Mouse (Mus musculus) CH12.LX (cell line): Measurements from ENCODE around the gene Plxdc1. TPM values are rescaled to one million over a fixed set of nuclear protein-coding genes. Genes with fewer than 3 reads are reported as not detected.

Experiments
- DNase-seq: peaks from one replicate; pipeline ENCODE4 v3.0.0-alpha.2; 2013; ENCODE audit errors: extremely low read depth
- H3K27ac ChIP-seq: 2 replicates; pipeline ENCODE4 v1.5.1; 2012; ENCODE audit warnings: low read depth, mild to moderate bottlenecking, control low read depth, moderate library complexity; ENCODE audit not compliant: insufficient read depth
- H3K27me3 ChIP-seq: replicated peaks from 2 replicates; pipeline ENCODE3; 2012; ENCODE audit warnings: inconsistent platforms
- H3K36me3 ChIP-seq, 2 experiments: replicated peaks in 1 of 2; 2 replicates each; pipeline versions ENCODE3 to v1.6.1; 2012; ENCODE audit warnings: inconsistent platforms in 1 of 2, low read length in 1 of 2, mild to moderate bottlenecking in 1 of 2, mixed read lengths in 1 of 2, moderate library complexity in 1 of 2; ENCODE audit not compliant: control insufficient read depth in 1 of 2, insufficient read depth in 1 of 2
- H3K4me1 ChIP-seq, 2 experiments: 2 replicates each; pipeline ENCODE4 v1.6.1; 2012; ENCODE audit warnings: inconsistent platforms in 1 of 2, moderate library complexity in 1 of 2; ENCODE audit not compliant: insufficient read depth in 2 of 2, control insufficient read depth in 1 of 2
- H3K4me2 ChIP-seq: 2 replicates; pipeline ENCODE4 v1.6.1; 2012; ENCODE audit warnings: low read depth, mild to moderate bottlenecking, control low read depth; ENCODE audit not compliant: poor library complexity, insufficient read depth, severe bottlenecking
- H3K4me3 ChIP-seq, 3 experiments: fragments of 150-350 bp in 1 of 3; sonication (generic) in 1 of 3; replicated peaks in 1 of 3; 2 replicates each; pipeline versions ENCODE3 to v1.5.1; 2011 to 2012; ENCODE audit warnings: low read depth in 2 of 3, low read length in 2 of 3, mild to moderate bottlenecking in 2 of 3, moderate library complexity in 2 of 3, control low read depth in 1 of 3, improper control_type of control experiment in 1 of 3, inconsistent platforms in 1 of 3, mixed read lengths in 1 of 3; ENCODE audit not compliant: poor library complexity in 1 of 3
- H3K79me2 ChIP-seq: replicated peaks from 2 replicates; pipeline ENCODE4 v1.6.1; 2012; ENCODE audit warnings: mild to moderate bottlenecking, moderate library complexity; ENCODE audit not compliant: control insufficient read depth, poor library complexity, insufficient read depth, severe bottlenecking; ENCODE audit errors: extremely low read depth
- H3K9ac ChIP-seq: 2 replicates; pipeline ENCODE4 v1.6.1; 2012; ENCODE audit warnings: low read depth, mild to moderate bottlenecking, control low read depth, moderate library complexity; ENCODE audit not compliant: insufficient read depth
- H3K9me3 ChIP-seq: replicated peaks from 2 replicates; pipeline ENCODE3; 2012; ENCODE audit warnings: low read length, inconsistent platforms, mixed read lengths
- E2F4 ChIP-seq: IDR thresholded peaks from 2 replicates; pipeline ENCODE4 v1.6.1; 2011; ENCODE audit warnings: low read depth, low read length, improper control_type of control experiment; ENCODE audit not compliant: insufficient replicate concordance
- EP300 ChIP-seq: IDR thresholded peaks from 2 replicates; pipeline ENCODE4 v1.6.1; 2011; ENCODE audit warnings: low read length, improper control_type of control experiment
- GABPA ChIP-seq: IDR thresholded peaks from 2 replicates; pipeline ENCODE4 v1.6.1; 2012; ENCODE audit warnings: low read depth, low read length, improper control_type of control experiment, inconsistent platforms; ENCODE audit not compliant: insufficient replicate concordance
- IRF4 ChIP-seq: IDR thresholded peaks from 2 replicates; pipeline ENCODE4 v1.6.1; 2014; ENCODE audit warnings: low read depth, mild to moderate bottlenecking, inconsistent platforms, low read length, improper control_type of control experiment
- JUN ChIP-seq: IDR thresholded peaks from 2 replicates; pipeline ENCODE4 v1.6.1; 2011; ENCODE audit warnings: low read depth, mild to moderate bottlenecking, low read length, improper control_type of control experiment, moderate library complexity; ENCODE audit not compliant: insufficient read depth
- KAT2A ChIP-seq: IDR thresholded peaks from 2 replicates; pipeline ENCODE4 v1.6.1; 2012; ENCODE audit warnings: low read length, improper control_type of control experiment, inconsistent platforms; ENCODE audit not compliant: insufficient replicate concordance
- MAZ ChIP-seq: IDR thresholded peaks from 2 replicates; pipeline ENCODE4 v1.6.1; 2012; ENCODE audit warnings: low read depth, mild to moderate bottlenecking, inconsistent platforms, low read length, improper control_type of control experiment, moderate library complexity
- NELFE ChIP-seq: IDR thresholded peaks from 2 replicates; pipeline ENCODE4 v1.6.1; 2011; ENCODE audit warnings: low read depth, low read length, improper control_type of control experiment
- POLR2AphosphoS2 ChIP-seq: IDR thresholded peaks from 2 replicates; pipeline ENCODE4 v1.6.1; 2011; ENCODE audit warnings: low read depth, low read length, improper control_type of control experiment
- RAD21 ChIP-seq: IDR thresholded peaks from 2 replicates; pipeline ENCODE4 v1.6.1; 2011; ENCODE audit warnings: low read depth, mild to moderate bottlenecking, low read length, improper control_type of control experiment, moderate library complexity
- SIN3A ChIP-seq: IDR thresholded peaks from 2 replicates; pipeline ENCODE4 v1.6.1; 2012; ENCODE audit warnings: low read length, improper control_type of control experiment, inconsistent platforms
- SMC3 ChIP-seq: IDR thresholded peaks from 2 replicates; pipeline ENCODE4 v1.6.1; 2011; ENCODE audit warnings: low read depth, low read length, improper control_type of control experiment
- TBP ChIP-seq: conservative IDR thresholded peaks from 2 replicates; pipeline ENCODE4 v1.6.1; 2011; ENCODE audit warnings: low read depth, low read length, improper control_type of control experiment
- UBTF ChIP-seq: IDR thresholded peaks from 2 replicates; pipeline ENCODE4 v1.6.1; 2012; ENCODE audit warnings: low read depth, mild to moderate bottlenecking, inconsistent platforms, low read length, improper control_type of control experiment, moderate library complexity
- USF2 ChIP-seq: conservative IDR thresholded peaks from 2 replicates; pipeline ENCODE4 v1.6.1; 2011; ENCODE audit warnings: low read depth, low read length, improper control_type of control experiment
- ZMIZ1 ChIP-seq: IDR thresholded peaks from 2 replicates; pipeline ENCODE4 v1.6.1; 2012; ENCODE audit warnings: low read depth, mild to moderate bottlenecking, inconsistent platforms, low read length, improper control_type of control experiment
- dilution Hi-C: fragments of 300-500 bp; cut with MboI; formaldehyde crosslinking; loops from 2 replicates; pipeline ENCODE4 v1.14.3; 2020; ENCODE audit warnings: low sequenced_read_pairs; ENCODE audit not compliant: extremely low pct_unique_long_range_greater_than_20kb, extremely low pct_ligation_motif_present
- in situ Hi-C: fragments of 300-500 bp; cut with MboI; formaldehyde crosslinking; loops from 3 replicates; pipeline ENCODE4 v1.14.3; 2019; ENCODE audit warnings: low sequenced_read_pairs, low pct_ligation_motif_present, low pct_unique_long_range_greater_than_20kb, mixed read lengths
- polyA plus RNA-seq: library from polyadenylated mRNA; unstranded; fragments of >175 nt; gene quantifications from 2 replicates; pipeline ENCODE4 v1.2.1, GENCODE M21; 2012; ENCODE audit warnings: low read depth; ENCODE audit not compliant: insufficient read length
- total RNA-seq, 2 experiments: library from RNA; depleted of rRNA; stranded (reverse); fragments of 300-350 nt in 1 of 2; fragments of >200 nt in 1 of 2; gene quantifications; 2 replicates each; pipeline ENCODE4 v1.2.3; 2012 to 2014

Gene Plxdc1
- total and polyA plus RNA-seq, 3 experiments: 0.04 TPM; not detected in 2

GRCm38 (mm10) chr11:97979824-97980495 lies 6.3 kb downstream of the Plxdc1 start:
- H3K4me2 ChIP-seq: no peak overlapping the region
- no peaks in the 10 kb centered on the region for H3K79me2 ChIP-seq
- peaks cover 3% of the 10 kb centered on the region for H3K27me3 ChIP-seq
- dilution Hi-C loops (no loop called here), in situ Hi-C loops (no loop called here)
- H3K4me1 ChIP-seq: peaks cover 12 to 36% of the 10 kb centered on the region in 2 experiments
- no peak overlapping the region for H3K27ac ChIP-seq
- DNase-seq: no peak
- no peaks in the 10 kb centered on the region for H3K9me3 ChIP-seq
- H3K36me3 ChIP-seq: no peaks in the 10 kb centered on the region
- no peak overlapping the region for H3K9ac ChIP-seq
- H3K4me3 ChIP-seq: no peak overlapping the region
- no peak for TF ChIP-seq TBP
- no peak for TF ChIP-seq KAT2A
- no peak for TF ChIP-seq E2F4
- TF ChIP-seq USF2: no peak
- no peak for TF ChIP-seq SIN3A
- no peak for TF ChIP-seq JUN
- TF ChIP-seq POLR2AphosphoS2: no peak
- TF ChIP-seq MAZ: no peak
- no peak for TF ChIP-seq IRF4
- no peak for TF ChIP-seq EP300
- TF ChIP-seq RAD21: no peak

GRCm38 (mm10) chr11:97978392-97978791 lies 7.9 kb downstream of the Plxdc1 start:
- dilution Hi-C loops (no loop called here), in situ Hi-C loops (no loop called here)
- H3K36me3 ChIP-seq: no peaks in the 10 kb centered on the region
- TF ChIP-seq UBTF (no peak), GABPA (no peak), ZMIZ1 (no peak), USF2 (no peak), NELFE (no peak), SMC3 (no peak)
- peaks cover 3% of the 10 kb centered on the region for H3K27me3 ChIP-seq
- DNase-seq: no peak
- H3K79me2 ChIP-seq: no peaks in the 10 kb centered on the region
- no peak overlapping the region for H3K4me3 ChIP-seq
- H3K9ac ChIP-seq: no peak overlapping the region
- no peak overlapping the region for H3K27ac ChIP-seq
- H3K9me3 ChIP-seq: no peaks in the 10 kb centered on the region
- no peak overlapping the region for H3K4me2 ChIP-seq
- H3K4me1 ChIP-seq: peaks cover 12 to 31% of the 10 kb centered on the region in 2 experiments
